Mouse (Mus musculus) adrenal gland, postnatal 4 days (tissue): ENCODE data around the gene Timm8a2. TPM values are rescaled to one million over a fixed set of nuclear protein-coding genes. Genes with fewer than 3 reads are reported as not detected.

ENCODE experiments used
- total RNA-seq, 2 experiments: library from RNA; stranded (reverse); gene quantifications; 2 replicates each; pipeline ENCODE4 v1.2.3; 2021

The Timm8a2 gene
- total RNA-seq, 2 experiments from 2014 or later, result not detected

Other genes with a start within 250 kb of the Timm8a2 start
- 10 to 100 TPM; 30.1 to 35.0 TPM for gene Dock9, start 236.8 kb upstream of the Timm8a2 start, total RNA-seq
- gene Ubac2, start 156.1 kb upstream of the Timm8a2 start, total RNA-seq, result 10 to 100 TPM; 33.5 to 33.9 TPM
- gene Gpr18, start 118.9 kb upstream of the Timm8a2 start, total RNA-seq, result under 1 TPM in 1 of 2 experiments, not detected in 1; 0.25 TPM
- under 1 TPM; 0.42 to 0.56 TPM for gene Gpr183, start 69.5 kb upstream of the Timm8a2 start, total RNA-seq
- gene Tm9sf2, start 72.4 kb downstream of the Timm8a2 start, total RNA-seq, result 100 to 1,000 TPM; 134 to 135 TPM
- 10 to 100 TPM; 42.9 to 48.9 TPM for gene Clybl, start 147.0 kb downstream of the Timm8a2 start, total RNA-seq